Mouse (Mus musculus) neural tube, embryonic 12.5 days (tissue): ENCODE results near the gene Atg5. TPM values are rescaled to one million over a fixed set of nuclear protein-coding genes. Genes with fewer than 3 reads are reported as not detected.

ENCODE experiments used
- ATAC-seq: fragments of 200-750 bp; cut with Nextera tagmentation; 2 replicates; pipeline ENCODE4 v1.8.0; 2017; ENCODE audit warnings: low read depth, mild to moderate bottlenecking, moderate TSS enrichment, moderate library complexity; ENCODE audit not compliant: low FRiP score
- H3K27ac ChIP-seq: fragments of 300-500 bp; sonication (generic); 2 replicates; pipeline ENCODE4 v1.5.1; 2016
- H3K27me3 ChIP-seq: fragments of 300-500 bp; sonication (generic); replicated peaks from 2 replicates; pipeline ENCODE4 v1.6.1; 2016; ENCODE audit warnings: mild to moderate bottlenecking
- H3K36me3 ChIP-seq: fragments of 300-500 bp; sonication (generic); 2 replicates; pipeline ENCODE4 v1.6.1; 2016; ENCODE audit warnings: mild to moderate bottlenecking
- H3K4me1 ChIP-seq: fragments of 300-500 bp; sonication (generic); 2 replicates; pipeline ENCODE4 v1.6.1; 2016
- H3K4me2 ChIP-seq: fragments of 300-500 bp; sonication (generic); replicated peaks from 2 replicates; pipeline ENCODE4 v1.6.1; 2016; ENCODE audit warnings: mild to moderate bottlenecking
- H3K4me3 ChIP-seq: fragments of 300-500 bp; sonication (generic); 2 replicates; pipeline ENCODE4 v1.5.1; 2016
- H3K9ac ChIP-seq: fragments of 300-500 bp; sonication (generic); 2 replicates; pipeline ENCODE4 v1.6.1; 2016; ENCODE audit warnings: mild to moderate bottlenecking
- H3K9me3 ChIP-seq: fragments of 300-500 bp; sonication (generic); 2 replicates; pipeline ENCODE4 v1.6.1; 2016; ENCODE audit warnings: mild to moderate bottlenecking
- WGBS: fragments of 180-500 bp; shearing (Covaris S2); methylation state at CpG from one replicate; pipeline ENCODE4 v1.1.7; 2016; 5-methylcytosine and 5-hydroxymethylcytosine counted together
- polyA plus RNA-seq: library from polyadenylated mRNA; unstranded; fragments of >200 nt; fragmentation: Nextera tagmentation; extraction: Ambion mirVana; gene quantifications from 2 replicates; pipeline ENCODE4 v1.2.1, GENCODE M21; 2016

Gene Atg5
- polyA plus RNA-seq, 1 experiment from 2014 or later: 50.8 TPM

DNA sequence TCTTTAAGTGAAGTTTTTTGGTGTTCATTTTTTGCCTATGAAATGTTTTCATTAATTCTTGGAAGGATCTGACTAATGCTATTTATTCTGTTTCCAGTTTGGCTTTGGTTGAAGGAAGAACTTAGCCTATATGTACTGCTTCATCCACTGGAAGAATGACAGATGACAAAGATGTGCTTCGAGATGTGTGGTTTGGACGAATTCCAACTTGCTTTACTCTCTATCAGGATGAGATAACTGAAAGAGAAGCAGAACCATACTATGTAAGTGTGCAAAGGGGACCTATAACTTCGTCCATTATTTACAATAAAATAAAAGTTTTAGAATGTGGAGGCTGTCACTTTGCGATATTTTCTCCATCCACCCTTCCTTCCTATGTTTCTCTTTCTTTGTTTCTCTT is 17.8 kb downstream of the Atg5 start:
- no peaks in the 10 kb centered on the region for H3K4me1 ChIP-seq
- WGBS: 90% methylated on average over 4 of the region's 4 CpGs
- no peaks in the 10 kb centered on the region for H3K27me3 ChIP-seq
- H3K27ac ChIP-seq: no peak overlapping the region
- no peak overlapping the region for H3K9ac ChIP-seq
- no peak for ATAC-seq
- no peak overlapping the region for H3K4me3 ChIP-seq
- H3K4me2 ChIP-seq: no peak overlapping the region
- peaks cover 24% of the 10 kb centered on the region for H3K36me3 ChIP-seq
- H3K9me3 ChIP-seq: no peaks in the 10 kb centered on the region

DNA sequence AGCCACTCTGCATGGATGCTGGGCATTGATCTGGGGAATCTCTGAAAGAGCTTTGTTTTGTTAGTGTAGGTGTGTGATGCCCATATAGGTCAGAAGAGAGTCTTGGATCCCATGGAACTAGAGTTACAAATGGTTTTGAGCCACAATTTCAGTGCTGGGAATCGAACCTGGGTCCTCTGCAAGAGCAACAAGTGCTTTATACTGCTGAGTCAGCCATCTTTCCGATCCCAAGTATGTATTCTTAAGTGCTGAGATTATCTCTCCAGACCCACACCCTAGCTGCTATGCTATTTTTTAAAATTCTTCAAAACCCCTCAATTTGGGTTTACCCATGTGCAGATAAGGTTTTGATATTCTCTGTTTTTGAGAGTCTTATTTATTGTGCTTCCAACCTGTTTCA is 22.7 kb downstream of the Atg5 start:
- Histone ChIP-seq H3K9me3 (no peaks in the 10 kb centered on the region), H3K27ac (no peak overlapping the region), H3K4me2 (no peak overlapping the region), H3K9ac (no peak overlapping the region), H3K36me3 (peaks cover 24% of the 10 kb centered on the region), H3K27me3 (no peaks in the 10 kb centered on the region), H3K4me3 (no peak overlapping the region), H3K4me1 (no peaks in the 10 kb centered on the region)
- no peak for ATAC-seq
- WGBS: 94% methylated on average over 2 of the region's 2 CpGs

DNA sequence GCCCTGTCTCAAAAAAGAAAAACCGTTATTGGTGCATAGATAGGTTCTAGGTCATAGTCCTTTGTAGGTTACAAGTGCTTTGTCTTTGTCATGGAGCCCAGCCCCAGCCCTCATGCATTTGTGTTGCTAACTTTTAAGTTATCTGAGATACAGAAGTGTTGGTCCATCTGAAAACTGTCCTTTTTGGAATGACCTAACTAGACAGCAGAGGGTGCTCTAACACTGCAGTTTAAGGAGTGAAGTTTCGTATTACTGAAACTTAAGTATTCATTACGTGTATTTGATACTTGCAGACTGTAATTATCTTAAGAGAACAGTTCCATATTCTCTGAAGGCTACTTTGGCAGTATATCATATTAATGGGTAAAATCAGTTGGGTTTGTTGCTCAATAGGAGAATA is 24.0 kb downstream of the Atg5 start:
- H3K9ac ChIP-seq: no peak overlapping the region
- H3K36me3 ChIP-seq: peaks cover 13% of the 10 kb centered on the region
- H3K4me3 ChIP-seq: no peak overlapping the region
- no peak for ATAC-seq
- H3K4me1 ChIP-seq: no peaks in the 10 kb centered on the region
- H3K9me3 ChIP-seq: no peaks in the 10 kb centered on the region
- no peaks in the 10 kb centered on the region for H3K27me3 ChIP-seq
- 72% methylated on average over 3 of the region's 3 CpGs for WGBS
- H3K27ac ChIP-seq: no peak overlapping the region
- H3K4me2 ChIP-seq: no peak overlapping the region

DNA sequence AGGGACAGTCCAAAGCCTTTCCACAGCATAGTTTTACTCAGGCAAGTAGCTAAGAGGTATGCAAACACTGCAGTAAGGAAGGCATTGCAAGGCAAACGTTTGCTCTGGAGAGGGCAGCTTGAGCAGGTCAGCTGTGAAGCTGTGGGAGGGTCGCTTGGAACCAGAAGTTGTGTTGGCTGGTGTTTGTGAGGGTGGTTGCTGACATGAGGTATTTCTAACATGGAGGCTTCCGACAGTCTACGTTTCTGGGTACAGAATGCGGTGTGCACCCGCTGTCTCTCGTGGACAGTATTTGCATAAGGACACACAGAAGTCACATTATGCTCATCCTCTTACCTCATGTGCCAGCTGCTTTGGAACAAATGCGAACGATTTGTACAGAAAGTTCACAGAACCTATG is 31.0 kb downstream of the Atg5 start:
- Histone ChIP-seq H3K9ac (no peak overlapping the region), H3K27me3 (no peaks in the 10 kb centered on the region), H3K27ac (no peak overlapping the region), H3K36me3 (peaks cover 9% of the 10 kb centered on the region), H3K4me3 (no peak overlapping the region), H3K9me3 (no peaks in the 10 kb centered on the region), H3K4me2 (no peak overlapping the region), H3K4me1 (no peaks in the 10 kb centered on the region)
- ATAC-seq: no peak
- 87% methylated on average over 9 of the region's 9 CpGs for WGBS

DNA sequence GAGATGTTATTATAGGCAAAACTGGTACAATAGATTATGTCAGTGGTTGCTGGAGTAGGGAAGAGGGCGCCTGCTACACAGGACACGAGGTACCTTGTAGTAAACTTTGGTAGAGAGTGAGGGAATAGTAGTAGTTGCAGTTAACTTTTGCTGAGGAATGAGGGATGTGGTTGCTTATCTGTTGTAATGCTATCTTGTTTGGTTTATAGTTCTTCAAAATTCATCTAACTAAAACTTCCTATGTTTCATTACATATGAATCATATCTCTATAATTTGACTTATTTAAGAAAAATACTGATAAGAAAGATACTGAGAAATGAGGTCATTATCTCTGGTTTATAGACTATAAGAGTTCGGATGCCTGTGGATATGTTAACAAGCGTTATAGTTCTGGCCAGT is 31.9 kb downstream of the Atg5 start:
- Histone ChIP-seq H3K4me2 (no peak overlapping the region), H3K9ac (no peak overlapping the region), H3K9me3 (no peaks in the 10 kb centered on the region), H3K27me3 (no peaks in the 10 kb centered on the region), H3K27ac (no peak overlapping the region), H3K4me3 (no peak overlapping the region), H3K4me1 (no peaks in the 10 kb centered on the region), H3K36me3 (peaks cover 11% of the 10 kb centered on the region)
- 90% methylated on average over 4 of the region's 4 CpGs for WGBS
- no peak for ATAC-seq

DNA sequence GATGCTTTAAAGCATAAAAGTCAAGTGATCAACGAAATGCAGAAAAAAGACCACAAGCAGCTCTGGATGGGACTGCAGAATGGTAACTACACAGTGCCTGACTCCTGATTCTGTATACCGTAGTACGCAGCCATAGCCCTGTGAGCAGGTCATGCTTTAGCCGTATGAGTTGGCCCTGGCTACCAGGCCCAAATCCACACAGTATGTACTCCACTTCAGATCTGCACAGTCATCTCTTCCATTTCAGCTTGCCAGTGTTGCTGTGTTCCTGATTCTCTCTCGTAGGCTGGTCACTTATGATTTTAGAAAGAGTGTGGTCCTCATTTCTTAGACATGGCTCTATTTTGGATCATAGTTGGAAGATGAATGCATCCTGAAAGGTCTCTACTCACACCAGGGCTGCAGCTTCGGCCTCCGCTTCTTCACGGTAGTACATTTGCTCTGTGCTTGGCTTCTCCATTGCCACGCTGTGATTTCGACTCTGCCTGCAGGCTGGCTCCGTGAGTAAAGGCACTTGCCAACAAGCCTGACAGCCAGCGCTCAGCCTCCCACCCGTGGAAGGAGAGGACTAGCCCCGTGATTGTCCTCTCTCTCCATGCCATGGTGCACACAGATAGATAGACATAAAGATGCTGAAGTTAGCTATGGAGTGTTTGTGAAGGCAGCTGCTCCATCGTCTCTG is 35.6 kb downstream of the Atg5 start:
- ATAC-seq: no peak
- no peak overlapping the region for H3K9ac ChIP-seq
- H3K27me3 ChIP-seq: no peaks in the 10 kb centered on the region
- H3K4me2 ChIP-seq: no peak overlapping the region
- H3K4me1 ChIP-seq: no peaks in the 10 kb centered on the region
- H3K36me3 ChIP-seq: peaks cover 11% of the 10 kb centered on the region
- no peaks in the 10 kb centered on the region for H3K9me3 ChIP-seq
- WGBS: 95% methylated on average over 15 of the region's 15 CpGs
- H3K4me3 ChIP-seq: no peak overlapping the region
- H3K27ac ChIP-seq: no peak overlapping the region

DNA sequence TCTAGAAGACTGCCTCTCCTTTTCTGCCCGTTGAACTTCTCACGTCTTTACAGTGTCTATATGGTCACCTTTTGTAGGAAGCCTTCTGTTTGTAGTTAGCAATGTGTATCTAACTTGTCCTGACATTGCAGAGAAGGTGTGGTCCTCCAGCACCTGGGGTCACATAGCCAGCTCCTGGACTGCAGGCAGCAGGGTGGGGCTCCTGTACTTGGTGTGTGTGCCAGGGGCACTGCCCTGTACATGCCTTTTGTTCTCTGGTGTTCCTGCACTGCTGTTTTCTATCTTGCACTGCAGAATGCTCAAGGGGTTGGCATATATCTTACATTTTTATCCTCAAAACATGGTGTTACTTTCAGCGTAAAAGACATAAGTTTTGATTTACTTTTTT is 36.2 kb downstream of the Atg5 start:
- Histone ChIP-seq H3K9ac (no peak overlapping the region), H3K36me3 (peaks cover 11% of the 10 kb centered on the region), H3K9me3 (no peaks in the 10 kb centered on the region), H3K27ac (no peak overlapping the region), H3K4me2 (no peak overlapping the region), H3K27me3 (no peaks in the 10 kb centered on the region), H3K4me3 (no peak overlapping the region), H3K4me1 (no peaks in the 10 kb centered on the region)
- 91% methylated on average over 3 of the region's 3 CpGs for WGBS
- no peak for ATAC-seq

DNA sequence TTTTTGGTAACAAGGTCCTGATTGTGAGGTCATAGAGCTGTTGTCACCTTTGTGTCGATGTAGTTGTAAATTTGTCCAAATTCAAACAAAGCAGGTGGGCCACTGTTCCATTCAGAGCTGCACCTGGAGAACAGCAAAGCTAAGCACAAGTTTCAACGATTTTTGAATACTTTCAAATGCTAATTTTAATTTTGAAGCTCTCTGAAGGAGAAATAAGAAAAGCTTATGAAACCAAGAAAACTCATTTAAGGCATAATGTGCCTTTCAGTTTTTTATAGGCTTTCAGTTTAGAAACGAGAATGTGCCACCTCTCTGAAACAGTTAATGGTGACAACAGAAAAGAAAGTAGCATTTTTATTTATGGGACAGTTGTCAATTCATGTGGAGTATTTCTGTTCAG is 36.7 kb downstream of the Atg5 start:
- Histone ChIP-seq H3K36me3 (peaks cover 11% of the 10 kb centered on the region), H3K9me3 (no peaks in the 10 kb centered on the region), H3K4me2 (no peak overlapping the region), H3K4me1 (no peaks in the 10 kb centered on the region), H3K4me3 (no peak overlapping the region), H3K27ac (no peak overlapping the region), H3K27me3 (no peaks in the 10 kb centered on the region), H3K9ac (no peak overlapping the region)
- ATAC-seq: no peak
- WGBS: 82% methylated on average over 3 of the region's 3 CpGs

DNA sequence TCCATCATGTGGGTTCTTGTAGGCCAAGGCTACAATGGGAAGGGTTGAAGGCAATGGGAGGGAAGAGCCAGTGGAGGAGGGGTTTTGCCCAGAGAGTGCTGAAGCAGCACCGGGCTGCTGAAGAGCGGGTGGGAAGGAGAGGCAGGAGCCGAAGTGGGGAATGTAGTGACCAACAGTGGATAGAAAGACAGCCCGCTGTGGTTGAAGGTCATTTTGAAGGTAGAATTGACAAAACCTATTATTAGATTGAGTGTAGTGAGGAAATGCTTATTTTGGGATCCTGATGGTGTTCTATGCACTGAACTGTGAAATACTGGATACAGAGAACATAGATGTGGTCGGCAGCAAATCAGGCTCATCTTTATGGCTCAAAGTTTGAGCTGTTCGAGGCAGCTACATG is 38.1 kb downstream of the Atg5 start:
- ATAC-seq: no peak
- H3K9me3 ChIP-seq: no peaks in the 10 kb centered on the region
- peaks cover 11% of the 10 kb centered on the region for H3K36me3 ChIP-seq
- no peak overlapping the region for H3K4me2 ChIP-seq
- H3K27ac ChIP-seq: no peak overlapping the region
- no peak overlapping the region for H3K4me3 ChIP-seq
- H3K27me3 ChIP-seq: no peaks in the 10 kb centered on the region
- WGBS: 92% methylated on average over 6 of the region's 6 CpGs
- H3K4me1 ChIP-seq: no peaks in the 10 kb centered on the region
- no peak overlapping the region for H3K9ac ChIP-seq

DNA sequence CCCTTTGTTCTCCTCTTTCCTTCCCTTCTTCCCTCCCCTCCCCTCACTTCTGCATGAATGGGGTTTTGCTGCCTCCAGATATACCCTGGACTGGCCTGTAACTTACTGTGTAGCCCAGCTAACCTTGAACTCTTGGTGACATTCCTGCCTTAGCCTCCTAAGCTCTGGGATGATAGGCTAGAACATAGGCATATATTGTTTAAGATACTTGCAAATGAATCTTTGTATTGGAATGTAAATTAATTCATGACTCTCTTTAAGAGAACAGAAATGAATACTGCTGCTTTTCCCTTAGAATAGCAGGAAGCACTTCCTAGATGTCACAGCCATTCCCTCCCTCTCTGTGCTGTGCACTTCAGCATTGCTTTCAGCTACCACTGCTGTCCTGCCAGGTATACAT is 40.1 kb downstream of the Atg5 start:
- H3K27ac ChIP-seq: no peak overlapping the region
- no peaks in the 10 kb centered on the region for H3K9me3 ChIP-seq
- H3K4me1 ChIP-seq: no peaks in the 10 kb centered on the region
- no peak for ATAC-seq
- H3K4me2 ChIP-seq: no peak overlapping the region
- peaks cover 11% of the 10 kb centered on the region for H3K36me3 ChIP-seq
- H3K9ac ChIP-seq: no peak overlapping the region
- H3K4me3 ChIP-seq: no peak overlapping the region
- no peaks in the 10 kb centered on the region for H3K27me3 ChIP-seq

DNA sequence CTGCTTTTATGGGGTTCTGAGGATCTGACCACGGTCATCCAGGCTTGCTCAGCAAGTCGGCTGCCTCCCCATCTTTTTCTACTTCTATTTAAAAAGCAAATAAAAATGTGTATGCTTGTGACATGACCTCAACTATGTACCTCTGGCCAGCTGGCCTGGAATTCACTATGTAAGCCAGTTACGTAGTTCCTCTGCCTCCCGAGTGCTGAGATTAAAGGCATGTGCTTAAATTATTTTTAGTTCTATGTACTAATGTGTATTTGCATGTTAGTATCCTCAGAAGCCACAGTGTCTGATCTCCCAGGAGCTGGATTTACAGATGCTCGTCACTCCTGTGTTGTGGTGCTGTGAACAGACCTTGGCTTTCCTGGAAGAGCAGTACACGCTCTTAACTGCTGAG is 41.1 kb downstream of the Atg5 start:
- H3K27ac ChIP-seq: no peak overlapping the region
- peaks cover 2% of the 10 kb centered on the region for H3K36me3 ChIP-seq
- no peak overlapping the region for H3K4me2 ChIP-seq
- 91% methylated on average over 6 of the region's 6 CpGs for WGBS
- no peak overlapping the region for H3K9ac ChIP-seq
- no peaks in the 10 kb centered on the region for H3K4me1 ChIP-seq
- ATAC-seq: no peak
- no peaks in the 10 kb centered on the region for H3K9me3 ChIP-seq
- H3K4me3 ChIP-seq: no peak overlapping the region
- H3K27me3 ChIP-seq: no peaks in the 10 kb centered on the region

DNA sequence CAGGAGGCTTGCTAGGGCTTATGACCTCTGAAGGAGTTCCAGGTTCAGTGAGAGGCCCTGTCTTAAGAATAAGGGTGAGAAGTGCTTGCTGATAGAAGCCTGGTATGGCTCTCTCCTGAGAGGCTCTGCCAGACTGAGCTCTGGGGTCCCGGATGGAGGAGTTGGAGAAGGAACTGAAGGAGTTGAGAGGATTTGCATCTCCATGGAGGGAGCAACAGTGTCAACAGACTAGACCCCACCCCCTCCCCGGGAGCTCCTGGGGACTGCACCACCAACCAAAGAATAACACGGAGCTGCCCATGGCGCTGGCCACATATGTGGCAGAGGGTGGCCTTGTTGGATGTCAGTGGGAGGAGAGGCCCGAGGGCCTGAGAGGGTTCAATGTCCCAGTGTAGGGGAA is 47.1 kb downstream of the Atg5 start:
- ATAC-seq: no peak
- 31% methylated on average over 5 of the region's 5 CpGs for WGBS
- H3K4me2 ChIP-seq: no peak overlapping the region
- H3K27me3 ChIP-seq: no peaks in the 10 kb centered on the region
- no peaks in the 10 kb centered on the region for H3K4me1 ChIP-seq
- no peak overlapping the region for H3K27ac ChIP-seq
- no peak overlapping the region for H3K4me3 ChIP-seq
- no peak overlapping the region for H3K9ac ChIP-seq
- no peaks in the 10 kb centered on the region for H3K36me3 ChIP-seq
- H3K9me3 ChIP-seq: no peaks in the 10 kb centered on the region
